Mouse (Mus musculus) embryonic facial prominence, embryonic 12.5 days (tissue): ENCODE measurements at regions not wholly inside any gene's neighbourhood (a gene's known extent, or its start where the extent isn't known, plus 50 kb on each side); places are given as distances from the start of the nearest gene placed in this dataset.
A peak's percentile ranks its signal among the peaks of the same experiment; 100 is the strongest.

Source experiments
- ATAC-seq: fragments of 200-750 bp; cut with Nextera tagmentation; 2 replicates; pipeline ENCODE4 v1.8.0; 2017; ENCODE audit not compliant: insufficient number of reproducible peaks, insufficient read depth, low FRiP score, low TSS enrichment
- H3K27ac ChIP-seq: fragments of 300-500 bp; sonication (generic); 2 replicates; pipeline ENCODE4 v1.5.1; 2016; ENCODE audit warnings: mild to moderate bottlenecking
- H3K27me3 ChIP-seq: fragments of 300-500 bp; sonication (generic); 2 replicates; pipeline ENCODE4 v1.6.1; 2016; ENCODE audit warnings: mild to moderate bottlenecking, moderate library complexity
- H3K36me3 ChIP-seq: fragments of 300-500 bp; sonication (generic); 2 replicates; pipeline ENCODE4 v1.6.1; 2016; ENCODE audit warnings: mild to moderate bottlenecking
- H3K4me1 ChIP-seq: fragments of 300-500 bp; sonication (generic); 2 replicates; pipeline ENCODE4 v1.6.1; 2016
- H3K4me2 ChIP-seq: fragments of 300-500 bp; sonication (generic); replicated peaks from 2 replicates; pipeline ENCODE4 v1.6.1; 2016; ENCODE audit warnings: mild to moderate bottlenecking, moderate library complexity
- H3K4me3 ChIP-seq: fragments of 300-500 bp; sonication (generic); 2 replicates; pipeline ENCODE4 v1.5.1; 2016; ENCODE audit warnings: mild to moderate bottlenecking
- H3K9ac ChIP-seq: fragments of 300-500 bp; sonication (generic); 2 replicates; pipeline ENCODE4 v1.6.1; 2016; ENCODE audit warnings: mild to moderate bottlenecking, moderate library complexity
- H3K9me3 ChIP-seq: fragments of 300-500 bp; sonication (generic); 2 replicates; pipeline ENCODE4 v1.6.1; 2016; ENCODE audit warnings: mild to moderate bottlenecking, moderate library complexity
- WGBS: fragments of 180-500 bp; shearing (Covaris S2); methylation state at CpG from one replicate; pipeline ENCODE4 v1.1.7; 2016; 5-methylcytosine and 5-hydroxymethylcytosine counted together

DNA sequence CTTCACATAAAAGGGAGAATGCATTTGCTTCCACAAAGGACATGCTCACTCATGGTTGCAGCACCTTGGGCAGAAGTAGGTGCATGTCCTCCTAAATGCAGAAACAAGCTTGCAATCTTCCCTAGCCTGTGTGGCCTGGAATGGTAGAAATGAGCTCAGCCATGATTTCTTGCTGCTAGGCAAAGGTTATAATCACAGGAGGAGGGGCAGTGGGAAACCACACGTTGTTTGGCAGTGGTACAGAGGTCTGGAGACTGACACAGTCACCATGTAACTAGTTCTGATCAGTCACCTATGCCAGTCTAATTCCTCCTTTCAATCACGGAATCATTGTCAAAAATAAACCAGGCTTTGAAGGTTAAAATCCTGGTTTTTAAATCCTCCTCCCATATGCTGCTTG lies 148.6 kb upstream of the Zeb2 start:
- no peaks in the 10 kb centered on the region for H3K36me3 ChIP-seq
- no peak overlapping the region for H3K4me3 ChIP-seq
- H3K27me3 ChIP-seq = no peaks in the 10 kb centered on the region
- H3K9me3 ChIP-seq = no peaks in the 10 kb centered on the region
- no peaks in the 10 kb centered on the region for H3K4me1 ChIP-seq
- no peak overlapping the region for H3K4me2 ChIP-seq
- 49% methylated on average over 2 of the region's 2 CpGs for WGBS
- H3K27ac ChIP-seq = no peak overlapping the region
- no peak overlapping the region for H3K9ac ChIP-seq
- ATAC-seq = no peak

DNA sequence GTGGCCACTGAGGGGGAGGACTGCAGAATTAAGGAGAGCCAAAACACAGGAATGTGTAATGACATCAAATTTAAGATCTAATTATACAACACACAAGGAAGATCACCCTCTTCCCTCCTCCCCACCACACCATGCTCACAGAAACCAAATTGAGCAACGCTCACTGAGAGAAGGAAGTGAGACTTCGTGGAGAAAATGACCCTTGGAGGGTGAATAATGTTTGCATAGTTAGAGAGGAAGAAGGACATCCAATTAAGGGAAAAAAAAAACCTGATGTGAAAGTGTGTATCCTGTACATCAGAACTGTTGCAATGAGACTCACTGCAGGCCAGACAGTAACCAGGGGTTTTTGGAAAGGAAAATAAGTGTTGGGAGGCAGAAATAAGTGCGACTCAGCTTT lies 144.8 kb upstream of the Zeb2 start:
- Histone ChIP-seq H3K9ac (no peak overlapping the region), H3K4me3 (no peak overlapping the region), H3K4me2 (no peak overlapping the region), H3K27ac (no peak overlapping the region), H3K9me3 (no peaks in the 10 kb centered on the region), H3K4me1 (no peaks in the 10 kb centered on the region), H3K36me3 (no peaks in the 10 kb centered on the region), H3K27me3 (no peaks in the 10 kb centered on the region)
- ATAC-seq = no peak
- 67% methylated on average over 3 of the region's 3 CpGs for WGBS

DNA sequence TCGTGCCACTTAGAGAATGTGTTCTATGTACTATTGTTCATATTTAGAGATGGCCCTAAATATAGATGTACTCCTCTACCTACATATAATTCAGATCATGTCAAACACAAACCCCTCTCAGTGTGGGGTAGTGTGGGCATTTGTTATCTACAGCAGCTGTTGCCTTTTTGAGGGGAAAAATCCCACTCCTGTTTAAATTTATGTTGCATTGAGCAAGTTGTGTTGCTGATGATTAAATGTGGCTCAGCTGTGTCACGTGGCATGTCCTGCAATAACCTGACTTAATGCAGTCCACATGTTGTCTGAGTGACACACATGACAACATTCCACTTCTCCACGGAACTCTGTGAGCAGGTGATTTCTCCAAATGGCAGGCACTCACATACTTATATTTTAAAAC lies 141.7 kb upstream of the Zeb2 start:
- WGBS = 44% methylated on average over 3 of the region's 3 CpGs
- Histone ChIP-seq H3K9me3 (no peaks in the 10 kb centered on the region), H3K9ac (no peak overlapping the region), H3K4me1 (no peaks in the 10 kb centered on the region), H3K36me3 (no peaks in the 10 kb centered on the region), H3K27me3 (no peaks in the 10 kb centered on the region), H3K27ac (no peak overlapping the region), H3K4me2 (no peak overlapping the region), H3K4me3 (no peak overlapping the region)
- ATAC-seq = no peak

DNA sequence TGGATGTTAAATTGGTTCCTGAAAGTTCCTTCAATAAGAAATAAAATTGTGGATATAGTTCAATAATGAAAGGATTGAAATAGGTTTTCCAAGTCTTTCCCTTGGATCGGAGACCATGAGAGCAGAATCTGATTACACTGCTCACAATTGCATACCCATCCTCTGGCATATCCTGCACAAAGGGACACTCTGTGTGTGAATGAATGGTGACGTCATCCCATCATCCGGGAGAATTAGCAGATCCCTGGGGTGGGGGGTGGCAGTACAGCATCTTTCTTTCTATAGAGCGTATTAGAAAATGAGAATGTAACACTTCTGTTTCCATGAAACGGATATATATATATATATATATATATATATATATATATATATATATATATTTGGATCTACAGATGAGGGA lies 139.2 kb upstream of the Zeb2 start:
- H3K9me3 ChIP-seq = no peaks in the 10 kb centered on the region
- 70% methylated on average over 5 of the region's 5 CpGs for WGBS
- H3K4me2 ChIP-seq = no peak overlapping the region

DNA sequence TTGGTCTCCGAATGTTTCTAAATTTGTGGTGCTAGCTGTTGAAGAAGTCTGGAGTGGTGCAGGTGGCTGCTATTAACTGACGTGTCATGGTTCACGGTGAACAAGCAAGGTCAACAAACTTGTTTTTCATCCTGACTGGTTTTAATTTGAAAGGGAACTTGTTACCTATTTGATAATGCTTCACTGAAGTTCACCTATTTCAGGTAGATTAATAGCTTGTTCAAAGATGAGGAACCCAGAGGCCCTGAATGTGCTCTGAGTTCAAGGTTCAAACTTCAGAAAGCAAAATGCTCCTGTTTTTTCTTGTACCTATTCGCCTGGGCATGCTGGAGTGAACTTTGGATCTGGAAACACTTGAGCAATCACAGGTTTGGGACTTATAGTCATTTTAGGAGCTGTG lies 136.7 kb upstream of the Zeb2 start:
- Histone ChIP-seq H3K4me3 (no peak overlapping the region), H3K27me3 (no peaks in the 10 kb centered on the region), H3K4me2 (no peak overlapping the region), H3K27ac (no peak overlapping the region), H3K36me3 (no peaks in the 10 kb centered on the region), H3K9ac (no peak overlapping the region), H3K4me1 (no peaks in the 10 kb centered on the region), H3K9me3 (no peaks in the 10 kb centered on the region)
- ATAC-seq = no peak
- 24% methylated on average over 4 of the region's 4 CpGs for WGBS

More for the DNA sequence above, 139.2 kb upstream of the Zeb2 start:
- no peaks in the 10 kb centered on the region for H3K36me3 ChIP-seq
- H3K27me3 ChIP-seq = no peaks in the 10 kb centered on the region
- H3K4me3 ChIP-seq = no peak overlapping the region
- no peak overlapping the region for H3K9ac ChIP-seq
- no peak for ATAC-seq
- H3K27ac ChIP-seq = no peak overlapping the region
- no peaks in the 10 kb centered on the region for H3K4me1 ChIP-seq

DNA sequence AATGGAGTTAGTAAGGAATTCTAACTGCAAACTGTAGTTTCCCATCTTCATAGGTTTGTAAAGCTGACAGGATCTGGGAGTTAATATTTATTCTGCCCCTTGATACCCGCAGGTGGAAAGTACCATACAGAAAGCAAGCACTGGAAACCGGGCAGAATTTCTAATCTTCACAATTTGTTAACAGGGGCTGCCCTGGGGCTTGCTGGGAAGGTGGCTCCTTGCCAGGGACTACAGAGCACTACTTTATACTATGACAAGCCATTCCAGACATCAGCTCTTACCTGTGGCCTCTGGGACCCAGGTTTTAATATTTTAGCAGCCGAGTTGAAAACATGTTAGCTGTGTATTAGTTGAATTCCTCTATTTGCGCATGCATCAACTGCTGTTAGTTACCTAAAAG lies 135.1 kb upstream of the Zeb2 start:
- no peak overlapping the region for H3K27ac ChIP-seq
- no peak for ATAC-seq
- H3K36me3 ChIP-seq = no peaks in the 10 kb centered on the region
- no peak overlapping the region for H3K4me2 ChIP-seq
- no peak overlapping the region for H3K4me3 ChIP-seq
- H3K9me3 ChIP-seq = no peaks in the 10 kb centered on the region
- no peaks in the 10 kb centered on the region for H3K27me3 ChIP-seq
- 73% methylated on average over 4 of the region's 4 CpGs for WGBS
- no peaks in the 10 kb centered on the region for H3K4me1 ChIP-seq
- H3K9ac ChIP-seq = no peak overlapping the region

DNA sequence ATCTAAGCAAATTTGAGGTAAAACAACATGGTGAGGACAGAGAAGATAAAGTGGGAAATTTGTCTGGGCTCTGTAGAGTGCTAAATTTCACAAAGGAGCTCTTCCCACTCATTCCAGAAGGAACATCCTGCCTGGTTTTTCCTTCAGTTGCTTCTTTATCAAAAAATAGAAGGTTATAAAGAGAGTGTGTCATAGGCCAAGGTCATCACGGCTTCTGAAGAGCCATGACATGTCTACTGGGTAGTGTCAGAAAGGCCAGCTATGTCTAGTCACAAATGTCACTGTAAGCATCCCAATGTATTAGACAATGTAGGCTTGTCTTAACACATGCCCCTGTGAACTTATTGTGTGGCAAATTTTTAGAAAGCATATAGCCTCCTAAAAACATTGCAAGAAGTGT lies 132.5 kb upstream of the Zeb2 start:
- H3K27me3 ChIP-seq = no peaks in the 10 kb centered on the region
- no peak overlapping the region for H3K27ac ChIP-seq
- H3K4me2 ChIP-seq = no peak overlapping the region
- H3K36me3 ChIP-seq = no peaks in the 10 kb centered on the region
- no peaks in the 10 kb centered on the region for H3K4me1 ChIP-seq
- no peaks in the 10 kb centered on the region for H3K9me3 ChIP-seq
- ATAC-seq = no peak
- no peak overlapping the region for H3K9ac ChIP-seq
- H3K4me3 ChIP-seq = no peak overlapping the region
- WGBS = 93% methylated on average over 1 of the region's 1 CpGs

DNA sequence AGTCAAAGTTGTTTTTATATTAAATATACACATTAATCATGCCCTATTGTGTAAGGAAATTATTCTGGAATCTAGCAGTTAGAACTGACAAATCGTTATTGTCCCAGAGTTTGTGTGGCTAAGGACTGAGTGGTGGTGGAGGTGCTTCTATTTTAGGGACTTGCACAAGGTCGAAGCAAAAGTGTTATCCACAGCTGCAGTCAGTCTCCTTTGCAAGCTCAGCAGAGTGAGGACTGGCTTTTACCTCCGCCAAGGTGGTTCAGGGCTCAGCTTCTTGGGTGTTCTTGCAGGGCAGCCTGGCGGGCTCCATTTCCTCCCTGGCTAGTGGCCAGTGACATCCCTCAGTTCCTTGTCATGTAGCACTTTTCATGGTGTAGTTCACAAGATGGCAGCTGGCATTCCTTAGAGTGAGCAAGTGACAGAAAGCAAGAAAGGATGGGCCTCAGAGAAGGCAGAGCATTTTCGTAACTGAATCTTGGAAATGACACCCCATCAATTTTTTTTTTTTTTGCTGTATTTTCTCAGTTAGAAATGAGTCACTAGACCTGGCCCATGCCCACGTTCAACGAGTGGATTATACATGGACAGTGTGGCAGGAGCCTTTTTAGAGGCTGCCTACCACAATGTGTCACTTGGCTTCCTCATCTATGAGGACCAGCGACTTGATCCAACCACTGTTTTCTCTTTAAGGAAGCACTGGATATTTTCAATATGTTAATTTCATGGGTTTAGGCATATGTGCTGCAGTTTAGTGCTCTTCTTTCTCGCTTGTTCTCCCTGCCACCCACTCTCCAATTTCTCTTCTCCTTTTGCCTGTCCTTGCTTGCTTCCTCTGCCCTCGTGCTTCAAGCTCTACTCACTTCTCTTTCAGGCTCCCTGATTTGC lies 129.1 kb upstream of the Zeb2 start:
- no peaks in the 10 kb centered on the region for H3K9me3 ChIP-seq
- no peaks in the 10 kb centered on the region for H3K36me3 ChIP-seq
- no peaks in the 10 kb centered on the region for H3K27me3 ChIP-seq
- H3K4me1 ChIP-seq = no peaks in the 10 kb centered on the region
- WGBS = 82% methylated on average over 10 of the region's 10 CpGs
- H3K4me2 ChIP-seq = no peak overlapping the region
- H3K4me3 ChIP-seq = no peak overlapping the region
- H3K9ac ChIP-seq = no peak overlapping the region
- H3K27ac ChIP-seq = no peak overlapping the region
- no peak for ATAC-seq

DNA sequence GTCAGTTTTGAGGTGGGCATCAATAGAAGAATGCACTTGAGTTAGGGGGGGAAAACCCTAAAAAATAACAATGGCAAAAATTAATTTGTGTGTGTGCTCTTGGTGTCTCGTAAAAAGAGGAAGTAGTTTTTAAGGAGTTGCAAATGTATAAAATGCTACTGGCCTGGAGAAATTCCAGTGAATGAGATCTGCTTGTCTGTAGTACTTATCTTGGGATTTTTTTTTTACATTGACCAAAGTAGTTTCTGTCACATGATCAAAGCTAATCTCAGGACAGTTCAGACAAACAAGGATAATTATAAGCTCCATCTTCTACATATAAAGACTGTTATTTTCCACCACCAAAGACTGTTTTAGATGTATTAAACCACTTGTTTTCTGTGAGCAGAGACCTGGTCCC lies 128.3 kb upstream of the Zeb2 start:
- H3K36me3 ChIP-seq = no peaks in the 10 kb centered on the region
- 77% methylated on average over 1 of the region's 1 CpGs for WGBS
- H3K4me2 ChIP-seq = no peak overlapping the region
- H3K9me3 ChIP-seq = no peaks in the 10 kb centered on the region
- no peak overlapping the region for H3K9ac ChIP-seq
- H3K4me1 ChIP-seq = no peaks in the 10 kb centered on the region; the same call in 1 of the 2 replicates
- no peaks in the 10 kb centered on the region for H3K27me3 ChIP-seq
- no peak overlapping the region for H3K4me3 ChIP-seq
- no peak for ATAC-seq
- no peak overlapping the region for H3K27ac ChIP-seq

DNA sequence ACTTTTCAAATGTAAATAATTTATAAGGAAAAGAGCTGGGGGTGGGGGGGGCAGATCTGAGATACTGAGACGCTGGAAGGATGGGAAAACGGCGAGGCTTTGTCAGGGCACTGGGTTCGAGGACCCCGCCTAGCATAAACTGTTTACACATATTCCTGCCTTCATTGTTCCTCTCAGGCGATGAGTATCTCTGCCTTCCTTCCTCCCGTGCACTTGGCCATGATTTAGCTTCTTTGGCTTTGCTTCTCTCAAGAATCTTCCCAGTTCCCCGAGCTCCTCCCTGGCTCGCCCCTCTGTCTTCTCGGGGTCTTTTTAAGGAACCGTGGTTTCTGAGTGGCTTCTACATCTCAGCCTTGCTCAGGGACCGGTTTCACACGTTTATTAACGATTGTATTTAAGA lies 127.3 kb upstream of the Zeb2 start:
- ATAC-seq = no peak
- 90% methylated on average over 14 of the region's 14 CpGs for WGBS
- Histone ChIP-seq H3K9me3 (no peaks in the 10 kb centered on the region), H3K9ac (no peak overlapping the region), H3K27ac (no peak overlapping the region), H3K27me3 (no peaks in the 10 kb centered on the region), H3K4me2 (no peak overlapping the region), H3K36me3 (no peaks in the 10 kb centered on the region), H3K4me1 (no peaks in the 10 kb centered on the region; the same call in 1 of the 2 replicates), H3K4me3 (no peak overlapping the region)

DNA sequence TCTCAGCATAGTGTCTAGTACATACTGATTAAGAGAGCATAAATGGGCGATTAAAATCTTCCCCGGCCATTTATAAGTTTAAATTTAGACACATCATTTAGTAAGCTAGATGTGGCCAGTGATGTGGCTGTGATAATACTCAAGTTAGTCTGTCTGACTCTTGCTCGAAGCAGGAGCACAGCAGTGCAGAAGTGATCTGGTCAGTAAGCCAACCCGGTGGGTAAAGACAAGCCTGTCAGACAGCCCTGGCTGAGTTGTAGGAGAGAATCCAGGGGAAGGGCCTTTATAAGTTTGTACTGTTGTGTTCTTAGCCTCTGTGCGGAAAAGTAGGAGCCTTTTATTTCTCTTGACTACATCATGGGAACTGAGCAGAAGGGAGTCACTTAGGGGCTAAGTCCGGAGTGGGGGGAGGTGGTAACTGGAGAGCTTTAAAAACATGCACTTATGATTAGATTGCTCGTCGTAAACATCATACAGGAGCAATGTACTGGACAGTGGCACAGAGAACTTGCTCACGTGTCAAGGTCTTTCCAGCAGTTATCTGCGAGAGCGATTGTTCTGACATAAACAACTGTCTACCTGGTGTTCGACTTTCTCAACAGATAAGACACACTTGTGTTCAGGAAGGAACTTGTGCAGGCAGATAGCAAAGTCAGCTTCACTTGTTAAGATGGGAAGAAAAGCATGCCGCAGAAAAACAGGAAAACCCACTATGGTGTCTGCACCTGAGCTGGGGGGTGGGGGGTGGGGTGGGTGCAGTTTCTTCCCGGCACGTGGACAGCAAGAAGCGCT lies 122.5 kb upstream of the Zeb2 start:
- no peak overlapping the region for H3K4me3 ChIP-seq
- H3K9me3 ChIP-seq = no peaks in the 10 kb centered on the region
- no peak overlapping the region for H3K9ac ChIP-seq
- no peak overlapping the region for H3K27ac ChIP-seq
- no peaks in the 10 kb centered on the region for H3K36me3 ChIP-seq
- WGBS = 75% methylated on average over 16 of the region's 16 CpGs
- no peaks in the 10 kb centered on the region for H3K27me3 ChIP-seq
- H3K4me1 ChIP-seq = no peaks in the 10 kb centered on the region; the same call in 1 of the 2 replicates
- no peak overlapping the region for H3K4me2 ChIP-seq
- 0 out of 2 replicates have a peak, but pooled peaks have one; percentile 60 for ATAC-seq

DNA sequence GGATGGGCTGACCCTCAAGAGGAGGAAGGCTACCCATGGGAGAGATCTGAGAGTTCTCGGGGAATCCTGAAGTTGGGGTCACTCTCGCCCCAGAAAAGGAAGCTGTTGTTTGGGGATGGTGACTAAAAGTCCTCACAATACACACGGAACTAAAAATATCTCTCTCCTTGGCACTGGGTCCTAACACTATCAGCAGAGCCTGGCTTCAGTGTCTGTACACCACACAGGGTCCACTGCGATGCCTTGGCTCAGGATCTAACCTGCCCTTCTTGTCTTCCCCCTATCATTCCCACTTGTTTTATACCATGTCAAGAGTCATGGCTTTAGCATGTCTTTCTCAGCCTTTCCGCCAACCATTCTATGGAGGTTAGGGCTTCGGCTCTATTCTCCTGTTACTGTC lies 121.8 kb upstream of the Zeb2 start:
- no peak overlapping the region for H3K27ac ChIP-seq
- H3K4me1 ChIP-seq = no peaks in the 10 kb centered on the region; the same call in 1 of the 2 replicates
- H3K27me3 ChIP-seq = no peaks in the 10 kb centered on the region
- H3K36me3 ChIP-seq = no peaks in the 10 kb centered on the region
- H3K9ac ChIP-seq = no peak overlapping the region
- no peak overlapping the region for H3K4me3 ChIP-seq
- H3K4me2 ChIP-seq = no peak overlapping the region
- no peak for ATAC-seq
- H3K9me3 ChIP-seq = no peaks in the 10 kb centered on the region
- WGBS = 92% methylated on average over 6 of the region's 6 CpGs
